Mouse (Mus musculus): ENCODE measurements around the gene Ksr2.

- TF ChIP-seq EP300 (optimal IDR thresholded peaks at IDR 0.05), result no peak
- TF ChIP-seq CTCF (IDR thresholded peaks at IDR 0.05; ENCODE audit: low read depth), result no peak
Measured at GRCm38 (mm10) chr5:117566051-117566665, 152.4 kb downstream of the Ksr2 start.
